Mouse (Mus musculus) thymus, adult 2 months (tissue): Measurements from ENCODE around the gene Scrg1.

Source experiments
- CTCF ChIP-seq: fragments of 200-500 bp; IDR thresholded peaks from 2 replicates; pipeline ENCODE4 v1.5.1; 2012; ENCODE audit warnings: mild to moderate bottlenecking, control low read depth, low read length, moderate library complexity, borderline replicate concordance; ENCODE audit not compliant: control insufficient read depth, poor library complexity, insufficient read depth; ENCODE audit errors: extremely low read depth
- POLR2A ChIP-seq: fragments of 200-500 bp; IDR thresholded peaks from 2 replicates; pipeline ENCODE4 v1.6.1; 2012; ENCODE audit warnings: mild to moderate bottlenecking, low read length, control low read depth, moderate library complexity; ENCODE audit not compliant: control insufficient read depth, poor library complexity, insufficient read depth; ENCODE audit errors: extremely low read depth

DNA sequence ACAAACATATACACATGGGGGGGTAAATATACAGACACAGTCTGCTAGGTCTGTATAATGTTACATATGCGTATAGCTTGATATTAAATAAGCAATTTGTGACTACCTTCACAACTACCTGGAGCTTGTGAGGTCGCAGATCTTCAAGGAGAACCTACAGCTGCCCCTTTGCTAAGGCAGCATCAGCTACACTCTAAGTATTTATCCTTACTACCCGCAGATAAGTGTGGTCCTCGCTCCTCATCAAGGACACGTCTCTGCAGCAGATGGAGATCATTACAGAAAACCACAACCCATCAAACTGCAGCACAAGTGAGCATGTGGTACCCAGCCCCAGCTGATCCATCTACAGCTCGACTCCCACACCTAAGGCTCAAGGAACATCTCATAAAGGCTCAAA, 44.4 kb upstream of the Scrg1 start:
- no peak for TF ChIP-seq POLR2A
- no peak for TF ChIP-seq CTCF
